Mouse (Mus musculus) layer of hippocampus, postnatal 36 days (tissue): ENCODE data around the gene Adipor1. TPM values are rescaled to one million over a fixed set of nuclear protein-coding genes. Genes with fewer than 3 reads are reported as not detected.

Experiments used
- DNase-seq, 2 experiments: peaks; one replicate each; pipeline ENCODE4 v3.0.0; 2022
- total RNA-seq, 2 experiments: library from RNA; stranded (reverse); gene quantifications; 2 replicates each; pipeline ENCODE4 v1.2.3; 2021

Adipor1 gene
- 10 to 100 TPM; 57.5 to 57.7 TPM for total RNA-seq

- DNase-seq: peak; percentile 97
Observed at GRCm38 (mm10) chr1:134415168-134415831, at the start of gene Adipor1. Gene Adipor1 (plus strand): TSS chr1:134415378.

GRCm38 (mm10) chr1:134365491-134365890 lies 49.7 kb upstream of the Adipor1 start:
- no peak for DNase-seq

- peak; percentile 26 to 50 for DNase-seq
Observed at GRCm38 (mm10) chr1:134368777-134369337, 46.3 kb upstream of the Adipor1 start.

GRCm38 (mm10) chr1:134374124-134374523 lies 41.1 kb upstream of the Adipor1 start:
- DNase-seq: no peak

GRCm38 (mm10) chr1:134381051-134381450 lies 34.1 kb upstream of the Adipor1 start:
- no peak for DNase-seq

- no peak for DNase-seq
Observed at GRCm38 (mm10) chr1:134381795-134382625, 33.2 kb upstream of the Adipor1 start.

GRCm38 (mm10) chr1:134384581-134384980 lies 30.6 kb upstream of the Adipor1 start:
- no peak for DNase-seq

- no peak for DNase-seq
Observed at GRCm38 (mm10) chr1:134385176-134385575, 30.0 kb upstream of the Adipor1 start.

GRCm38 (mm10) chr1:134385666-134386065 lies 29.5 kb upstream of the Adipor1 start, which contains the start of gene 4933406M09Rik:
Gene 4933406M09Rik (plus strand): TSS chr1:134385940.
- no peak for DNase-seq

- no peak for DNase-seq
Observed at GRCm38 (mm10) chr1:134393827-134394226, 21.4 kb upstream of the Adipor1 start.

GRCm38 (mm10) chr1:134398210-134398609 lies 17.0 kb upstream of the Adipor1 start:
- DNase-seq: no peak

GRCm38 (mm10) chr1:134399735-134400134 lies 15.4 kb upstream of the Adipor1 start:
- no peak for DNase-seq

- peak; percentile 48 to 59 for DNase-seq
Observed at GRCm38 (mm10) chr1:134405509-134406413, 9.4 kb upstream of the Adipor1 start, which contains the start of gene Cyb5r1. Gene Cyb5r1 (plus strand): TSS chr1:134405559.

- DNase-seq: no peak
Observed at GRCm38 (mm10) chr1:134406414-134406771, 8.8 kb upstream of the Adipor1 start.

- no peak for DNase-seq
Observed at GRCm38 (mm10) chr1:134408080-134408479, 7.1 kb upstream of the Adipor1 start.

- DNase-seq: no peak
Observed at GRCm38 (mm10) chr1:134411706-134412629, 3.2 kb upstream of the Adipor1 start.

GRCm38 (mm10) chr1:134414038-134414437 lies 1.1 kb upstream of the Adipor1 start:
- DNase-seq: no peak

- DNase-seq: no peak
Observed at GRCm38 (mm10) chr1:134414501-134415167, 544 bp upstream of the Adipor1 start.

- no peak for DNase-seq
Observed at GRCm38 (mm10) chr1:134418414-134418975, 3.3 kb downstream of the Adipor1 start.

GRCm38 (mm10) chr1:134419176-134419575 lies 4.0 kb downstream of the Adipor1 start:
- DNase-seq: no peak
